Mouse (Mus musculus) heart, adult 18-20 months (tissue): ENCODE results near the gene Acox3. TPM values are rescaled to one million over a fixed set of nuclear protein-coding genes. Genes with fewer than 3 reads are reported as not detected.
A peak's percentile ranks its signal among the peaks of the same experiment; 100 is the strongest.
"Not testable (repeated sequence)": the region's sequence is repeated elsewhere in the genome, so short reads cannot be mapped to it uniquely, and the experiment has no call there.

Source experiments
- DNase-seq, 2 experiments: peaks; one replicate each; pipeline ENCODE4 v3.0.0; 2021 to 2022; ENCODE audit warnings: mixed read lengths in 1 of 2
- total RNA-seq, 2 experiments: library from RNA; stranded (reverse); gene quantifications; 2 replicates each; pipeline ENCODE4 v1.2.3; 2021

Gene Acox3
- total RNA-seq, 2 experiments from 2014 or later, result 26.2 to 28.0 TPM

- no peak for DNase-seq
Measured at GRCm38 (mm10) chr5:35576409-35577020, 6.3 kb upstream of the Acox3 start.

DNA sequence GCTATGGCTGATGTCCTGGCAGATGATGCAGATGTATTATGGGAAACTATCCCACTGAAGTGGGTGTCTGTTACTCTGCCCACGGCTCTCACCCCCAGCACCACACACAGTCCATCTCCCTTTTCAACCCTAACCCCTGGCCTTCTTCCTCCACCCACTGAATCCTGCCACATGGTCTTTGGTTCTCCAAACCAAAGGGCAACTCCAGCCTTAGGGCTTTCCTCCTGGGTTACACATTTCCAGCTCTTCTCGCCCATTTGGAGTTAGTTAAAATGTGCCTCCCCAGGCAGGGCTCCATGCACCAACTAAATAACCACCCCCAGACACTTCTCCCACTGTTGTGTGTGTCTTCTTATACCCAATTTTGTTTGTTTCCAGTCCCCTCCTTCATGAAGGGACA lies 4.4 kb upstream of the Acox3 start:
- no peak for DNase-seq

DNA sequence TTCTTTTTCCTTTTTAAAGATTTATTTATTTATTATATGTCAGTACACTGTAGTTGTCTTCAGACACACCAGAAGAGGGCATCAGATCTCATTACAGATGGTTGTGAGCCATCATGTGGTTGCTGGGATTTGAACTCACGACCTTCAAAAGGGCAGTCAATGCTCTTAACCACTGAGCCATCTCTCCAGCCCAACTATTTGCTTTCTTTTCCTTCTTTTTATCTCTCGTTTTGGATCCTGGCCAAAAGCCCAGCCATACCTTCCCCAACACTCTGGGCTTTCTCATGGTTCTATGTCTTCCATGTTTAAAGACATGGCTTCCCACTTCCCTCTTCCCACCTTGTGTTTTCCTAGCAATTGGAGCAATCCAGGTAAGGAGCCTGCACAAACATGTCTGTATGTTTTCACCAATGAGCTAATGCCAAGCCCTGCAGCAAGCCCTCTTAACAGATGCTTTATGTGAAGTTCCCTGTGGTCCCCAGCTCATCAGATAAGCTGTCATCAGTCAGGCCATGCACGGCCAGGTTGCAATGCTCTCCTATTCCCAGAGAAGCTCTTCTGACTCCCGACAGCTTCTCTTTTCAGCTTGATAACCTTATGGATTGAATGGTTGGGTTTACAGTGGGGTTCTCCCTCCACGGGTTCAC lies 3.5 kb upstream of the Acox3 start:
- DNase-seq, result no peak

- DNase-seq, result no peak
Measured at GRCm38 (mm10) chr5:35580156-35580922, 2.5 kb upstream of the Acox3 start.

- no peak for DNase-seq
Measured at GRCm38 (mm10) chr5:35583221-35583783, 462 bp downstream of the Acox3 start.

GRCm38 (mm10) chr5:35584259-35584658 lies 1.4 kb downstream of the Acox3 start:
- DNase-seq, result not testable (repeated sequence)

GRCm38 (mm10) chr5:35591497-35591896 lies 8.7 kb downstream of the Acox3 start:
- DNase-seq, result no peak

GRCm38 (mm10) chr5:35592081-35592736 lies 9.4 kb downstream of the Acox3 start:
- no peak for DNase-seq

- DNase-seq, result no peak
Measured at GRCm38 (mm10) chr5:35592824-35593223, 10.0 kb downstream of the Acox3 start.

GRCm38 (mm10) chr5:35593272-35593671 lies 10.4 kb downstream of the Acox3 start:
- DNase-seq, result no peak

- DNase-seq, result no peak
Measured at GRCm38 (mm10) chr5:35594768-35595167, 11.9 kb downstream of the Acox3 start.

DNA sequence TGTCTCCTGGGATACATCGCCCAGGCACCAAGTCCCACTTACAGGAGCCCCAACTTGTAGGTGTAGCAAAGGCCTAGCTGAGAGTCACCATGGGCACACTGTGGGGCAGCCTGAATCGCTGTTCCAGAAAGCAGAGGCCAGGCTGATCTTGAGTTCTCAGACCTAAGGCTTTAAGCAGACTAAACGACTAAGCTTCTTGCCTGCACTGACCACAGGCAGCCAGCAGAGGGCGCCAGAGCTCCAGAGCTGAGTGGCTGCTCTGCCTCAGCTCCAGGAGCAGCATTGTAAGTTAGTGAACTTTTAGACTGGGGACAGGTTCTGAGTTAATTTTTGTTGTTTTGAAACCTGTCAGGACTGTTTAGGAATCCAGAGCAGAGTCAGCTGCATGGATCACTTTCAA lies 12.9 kb downstream of the Acox3 start:
- peak; percentile 68 to 84 for DNase-seq

GRCm38 (mm10) chr5:35596169-35597160 lies 13.6 kb downstream of the Acox3 start:
- DNase-seq, result no peak

DNA sequence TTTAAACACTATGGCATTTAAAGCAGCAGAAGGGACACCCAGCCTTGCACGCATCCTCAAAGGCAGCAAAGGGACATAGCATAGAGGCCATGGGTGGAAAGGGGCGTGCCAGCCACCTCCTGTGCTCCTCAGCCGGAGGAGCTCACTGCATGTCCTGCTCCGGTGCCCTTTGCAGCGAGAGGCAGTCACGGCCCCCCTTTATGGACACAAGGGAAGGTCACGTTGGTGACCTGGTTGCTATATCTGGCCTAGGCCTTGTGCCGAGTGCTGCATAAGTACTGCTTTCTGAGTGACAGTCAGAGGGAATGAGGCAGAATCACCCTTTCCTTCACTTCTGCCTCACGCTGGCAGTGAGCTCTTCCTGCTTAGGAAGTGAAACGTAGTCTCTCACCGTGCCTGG lies 17.4 kb downstream of the Acox3 start:
- DNase-seq, result peak in 1 of 2 experiments; percentile 63

DNA sequence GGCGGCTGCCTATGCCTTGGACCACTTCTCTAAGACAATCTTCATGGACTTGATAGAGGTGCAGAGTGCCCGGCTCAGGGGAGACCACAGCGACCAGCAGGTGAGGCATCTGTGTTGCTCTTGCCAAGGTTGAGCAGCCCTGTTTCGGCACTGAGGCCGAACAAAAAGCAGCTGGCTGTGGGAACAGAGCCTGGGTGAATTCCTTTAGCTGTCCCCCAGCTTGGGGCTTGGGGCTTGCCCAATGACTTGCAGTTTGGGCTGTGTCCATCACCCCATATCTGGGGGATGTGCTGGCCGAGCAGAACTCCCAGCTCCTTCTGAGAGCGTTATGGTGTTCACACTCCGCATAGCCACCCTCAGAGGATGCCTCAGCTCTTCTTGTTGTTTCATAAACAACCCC lies 18.7 kb downstream of the Acox3 start:
- DNase-seq, result peak; percentile 51 to 63

DNA sequence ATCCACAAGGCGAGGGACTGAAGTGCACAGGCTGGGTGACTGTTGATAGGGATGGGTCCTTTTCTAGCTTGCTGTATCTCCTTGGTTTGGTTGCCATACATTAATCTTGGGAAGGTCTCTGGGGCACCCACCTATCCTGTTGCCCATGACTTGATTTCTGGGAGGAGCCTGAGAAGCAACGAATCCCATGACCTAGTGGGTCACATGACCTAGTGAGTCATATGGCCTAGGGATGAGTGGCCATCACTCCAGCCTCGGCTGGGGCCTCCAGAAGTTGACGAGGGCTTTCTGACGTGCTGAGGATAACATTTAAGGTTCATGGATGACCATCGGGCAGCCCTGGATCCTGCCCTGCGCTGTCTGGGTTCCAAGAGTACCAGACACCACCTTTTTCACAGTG lies 22.5 kb downstream of the Acox3 start:
- DNase-seq, result no peak

GRCm38 (mm10) chr5:35606800-35607199 lies 24.0 kb downstream of the Acox3 start:
- DNase-seq, result no peak

- DNase-seq, result peak; percentile 68 to 72
Measured at GRCm38 (mm10) chr5:35607784-35608183, 24.9 kb downstream of the Acox3 start.

DNA sequence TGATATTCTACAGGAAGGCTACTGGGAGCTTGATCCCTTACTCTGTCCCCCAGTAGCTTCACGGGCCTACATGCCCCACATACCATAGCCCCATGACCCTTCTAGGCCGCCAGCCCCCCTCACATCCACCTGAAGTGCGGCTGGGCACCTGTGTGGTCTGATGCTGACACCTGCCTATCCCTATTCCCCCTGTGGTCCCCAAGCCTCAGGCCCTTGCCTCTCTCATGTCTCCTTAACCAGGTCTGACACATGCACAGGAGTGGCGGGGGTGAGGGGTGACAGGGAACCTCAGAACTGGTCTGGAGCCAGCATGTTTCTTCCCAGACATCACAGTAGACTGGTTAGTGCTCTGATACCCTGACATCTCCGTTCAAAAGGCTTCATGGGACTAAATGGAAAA lies 25.7 kb downstream of the Acox3 start:
- DNase-seq, result no peak

DNA sequence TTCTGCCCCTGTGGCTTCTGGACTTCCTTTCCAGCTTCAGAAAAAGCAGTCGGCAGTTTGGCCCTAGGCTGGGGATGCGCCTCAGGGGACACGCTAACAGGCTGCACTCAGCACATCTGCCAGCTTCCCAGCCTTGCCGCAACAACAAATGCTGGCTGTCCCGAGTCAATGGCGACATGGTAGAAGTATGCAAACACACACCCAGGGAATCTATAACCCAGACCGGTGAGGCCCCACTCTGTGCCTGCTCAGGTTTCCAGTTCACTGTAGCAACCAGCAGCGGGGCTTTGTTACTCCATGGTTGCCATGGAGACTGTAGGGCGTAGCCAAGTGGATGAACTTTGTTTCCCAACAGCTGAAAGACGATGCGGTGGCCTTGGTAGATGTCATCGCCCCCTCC lies 26.5 kb downstream of the Acox3 start:
- peak; percentile 78 to 89 for DNase-seq

GRCm38 (mm10) chr5:35609971-35610370 lies 27.1 kb downstream of the Acox3 start:
- no peak for DNase-seq
